Mouse (Mus musculus) megakaryocyte, embryonic 14.5 days (primary cell): Measurements from ENCODE around the gene Lhfp.

Experiments used
- FLI1 ChIP-seq: IDR thresholded peaks from 2 replicates; pipeline ENCODE4 v1.6.1; 2012; ENCODE audit warnings: low read length, inconsistent platforms, mixed read lengths
- GATA1 ChIP-seq: IDR thresholded peaks from 3 replicates; pipeline ENCODE4 v1.6.1; 2012; ENCODE audit warnings: mixed read lengths, low read length, inconsistent platforms, borderline replicate concordance

GRCm38 (mm10) chr3:53169486-53169885, 128.2 kb downstream of the Lhfp start:
- TF ChIP-seq FLI1 (no peak), GATA1 (no peak)
